Mouse (Mus musculus) E14TG2a.4 (cell line): Measurements from ENCODE around the gene Fktn.
A peak's percentile ranks its signal among the peaks of the same experiment; 100 is the strongest.
"Not testable (repeated sequence)": the region's sequence is repeated elsewhere in the genome, so short reads cannot be mapped to it uniquely, and the experiment has no call there.

Experiments used
- H3K27me3 ChIP-seq: 2 replicates; pipeline ENCODE4 v1.6.1; 2014; ENCODE audit warnings: low read length, control low read depth; ENCODE audit not compliant: insufficient read depth
- H3K36me3 ChIP-seq: 2 replicates; pipeline ENCODE4 v1.6.1; 2014; ENCODE audit warnings: low read length, control low read depth; ENCODE audit not compliant: insufficient read depth
- H3K4me1 ChIP-seq: replicated peaks from 2 replicates; pipeline ENCODE4 v1.6.1; 2014; ENCODE audit warnings: low read depth, low read length, control low read depth
- H3K4me3 ChIP-seq: replicated peaks from 2 replicates; pipeline ENCODE4 v1.5.1; 2014; ENCODE audit warnings: mild to moderate bottlenecking, low read length
- H3K9me3 ChIP-seq: 2 replicates; pipeline ENCODE4 v1.6.1; 2014; ENCODE audit warnings: low read length, control low read depth
- CTCF ChIP-seq: conservative IDR thresholded peaks from 2 replicates; pipeline ENCODE4 v1.5.1; 2014; ENCODE audit warnings: low read length
- NANOG ChIP-seq: IDR thresholded peaks from 2 replicates; pipeline ENCODE4 v1.6.1; 2014; ENCODE audit warnings: borderline replicate concordance, low read length, mixed read lengths
- POU5F1 ChIP-seq: IDR thresholded peaks from 2 replicates; pipeline ENCODE4 v1.6.1; 2014; ENCODE audit warnings: low read length, borderline replicate concordance

Gene Fktn

DNA sequence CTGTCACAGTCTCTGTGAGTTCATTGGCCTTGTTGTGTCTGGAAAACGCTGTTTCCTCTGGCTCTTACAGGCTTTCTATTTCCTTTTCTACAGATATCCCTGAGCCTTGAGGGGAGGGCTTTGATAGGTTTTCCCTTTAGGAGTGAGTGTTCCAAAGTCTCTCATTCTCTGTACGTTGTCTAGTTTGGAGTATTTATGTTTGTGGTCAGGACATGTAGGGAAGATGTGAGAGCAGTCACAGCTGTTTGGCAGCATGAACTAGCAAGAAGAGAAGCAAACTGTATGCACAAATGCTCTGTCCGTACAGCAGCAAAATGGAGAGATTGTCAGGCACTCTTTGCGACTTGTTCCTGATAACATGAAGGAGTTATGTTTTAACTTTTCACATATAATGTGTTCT is 3.7 kb downstream of the Fktn start:
- peaks cover 13% of the 10 kb centered on the region; the same call in 1 of the 2 replicates for H3K4me1 ChIP-seq
- H3K27me3 ChIP-seq, result 0 out of 2 replicates have a peak, but pooled peaks cover 2% of the 10 kb centered on the region
- peaks cover 13% of the 10 kb centered on the region for H3K36me3 ChIP-seq
- H3K4me3 ChIP-seq, result no peak overlapping the region
- no peaks in the 10 kb centered on the region for H3K9me3 ChIP-seq
- TF ChIP-seq CTCF (no peak), NANOG (no peak), POU5F1 (no peak)

DNA sequence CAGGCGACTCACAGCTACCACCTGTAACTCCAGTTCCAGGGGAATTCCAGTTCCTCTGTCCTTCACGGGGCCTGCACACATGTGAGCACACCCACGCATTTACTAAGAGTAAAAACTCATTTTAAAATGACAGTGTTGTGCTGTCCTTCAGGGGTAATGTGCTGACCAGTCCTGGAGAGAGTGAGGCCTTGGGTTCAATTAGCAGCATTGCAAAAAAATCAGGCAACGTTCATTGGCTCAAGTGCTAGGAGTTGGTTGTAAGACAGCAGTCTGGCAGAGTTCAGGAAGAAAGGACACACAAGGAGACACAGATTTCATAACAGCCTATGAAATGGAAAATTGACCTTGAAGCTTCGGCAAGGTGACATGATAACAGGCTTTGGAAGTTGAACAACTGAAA is 4.5 kb downstream of the Fktn start:
- Histone ChIP-seq H3K36me3 (peaks cover 14% of the 10 kb centered on the region), H3K9me3 (no peaks in the 10 kb centered on the region), H3K27me3 (0 out of 2 replicates have a peak, but pooled peaks cover 2% of the 10 kb centered on the region), H3K4me3 (no peak overlapping the region), H3K4me1 (peaks cover 13% of the 10 kb centered on the region; the same call in 1 of the 2 replicates)
- TF ChIP-seq CTCF (no peak), POU5F1 (no peak), NANOG (no peak)

DNA sequence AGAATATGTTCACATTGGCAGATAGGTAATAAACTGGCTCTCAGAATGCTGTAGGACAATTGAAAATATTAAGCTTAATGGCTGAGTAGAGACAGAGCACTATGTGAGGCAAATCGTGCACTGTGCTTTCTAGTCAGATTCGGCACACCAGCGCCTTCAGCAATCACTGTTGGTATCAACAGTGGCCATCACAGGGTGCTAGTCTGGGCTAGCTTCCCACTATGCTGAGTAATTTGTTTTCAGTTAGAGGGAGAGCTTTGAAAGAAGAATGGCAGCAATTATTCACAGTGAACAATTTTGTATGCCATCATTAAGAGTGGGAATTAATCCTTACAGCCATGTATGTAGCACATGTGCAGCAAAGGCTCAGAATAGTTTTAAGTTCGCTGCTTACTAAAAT is 8.7 kb downstream of the Fktn start:
- Histone ChIP-seq H3K27me3 (no peaks in the 10 kb centered on the region), H3K36me3 (peaks cover 22% of the 10 kb centered on the region), H3K9me3 (no peaks in the 10 kb centered on the region), H3K4me1 (no peaks in the 10 kb centered on the region), H3K4me3 (no peak overlapping the region)
- TF ChIP-seq CTCF, result no peak
- no peak for TF ChIP-seq POU5F1
- TF ChIP-seq NANOG, result no peak

DNA sequence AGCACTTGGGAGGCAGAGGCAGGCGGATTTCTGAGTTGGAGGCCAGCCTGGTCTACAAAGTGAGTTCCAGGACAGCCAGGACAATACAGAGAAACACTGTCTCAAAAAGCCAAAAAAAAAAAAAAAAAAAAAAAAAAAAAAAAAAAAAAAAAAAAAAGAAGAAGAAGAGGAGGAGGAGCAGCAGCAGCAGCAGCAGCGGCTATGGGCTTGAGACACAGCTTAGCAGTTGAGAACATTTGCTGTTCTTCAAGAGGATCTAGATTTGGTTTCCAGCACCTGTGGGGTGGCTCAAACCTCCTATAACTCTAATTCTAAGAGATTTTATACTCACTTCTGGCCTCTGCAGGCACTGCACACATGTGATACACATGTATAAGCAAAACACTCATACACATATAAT is 12.3 kb downstream of the Fktn start:
- not testable (repeated sequence) for H3K27me3 ChIP-seq, H3K4me3 ChIP-seq, H3K9me3 ChIP-seq, H3K4me1 ChIP-seq
- peaks cover 28% of the 10 kb centered on the region for H3K36me3 ChIP-seq

DNA sequence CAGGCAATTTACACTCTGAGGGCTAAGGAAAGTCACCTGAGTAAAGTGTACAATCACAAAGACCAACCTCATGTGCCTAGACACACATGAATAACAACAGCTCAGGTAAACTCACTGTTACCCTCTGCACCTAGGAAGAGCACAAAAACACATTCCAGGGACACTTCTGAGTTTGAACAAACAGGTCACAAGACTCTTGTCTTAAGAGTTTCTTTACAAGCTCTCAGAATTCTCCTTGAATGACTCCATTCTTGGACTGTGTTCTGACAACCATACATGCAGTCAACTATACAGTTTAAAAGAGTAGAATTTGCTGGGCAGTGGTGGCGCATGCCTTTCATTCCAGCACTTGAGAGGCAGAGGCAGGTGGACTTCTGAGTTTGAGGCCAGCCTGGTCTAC is 14.3 kb downstream of the Fktn start:
- TF ChIP-seq CTCF, result no peak
- no peak for TF ChIP-seq POU5F1
- TF ChIP-seq NANOG, result no peak
- Histone ChIP-seq H3K4me3 (no peak overlapping the region), H3K9me3 (no peaks in the 10 kb centered on the region), H3K27me3 (no peaks in the 10 kb centered on the region), H3K36me3 (peaks cover 37% of the 10 kb centered on the region), H3K4me1 (no peaks in the 10 kb centered on the region)

DNA sequence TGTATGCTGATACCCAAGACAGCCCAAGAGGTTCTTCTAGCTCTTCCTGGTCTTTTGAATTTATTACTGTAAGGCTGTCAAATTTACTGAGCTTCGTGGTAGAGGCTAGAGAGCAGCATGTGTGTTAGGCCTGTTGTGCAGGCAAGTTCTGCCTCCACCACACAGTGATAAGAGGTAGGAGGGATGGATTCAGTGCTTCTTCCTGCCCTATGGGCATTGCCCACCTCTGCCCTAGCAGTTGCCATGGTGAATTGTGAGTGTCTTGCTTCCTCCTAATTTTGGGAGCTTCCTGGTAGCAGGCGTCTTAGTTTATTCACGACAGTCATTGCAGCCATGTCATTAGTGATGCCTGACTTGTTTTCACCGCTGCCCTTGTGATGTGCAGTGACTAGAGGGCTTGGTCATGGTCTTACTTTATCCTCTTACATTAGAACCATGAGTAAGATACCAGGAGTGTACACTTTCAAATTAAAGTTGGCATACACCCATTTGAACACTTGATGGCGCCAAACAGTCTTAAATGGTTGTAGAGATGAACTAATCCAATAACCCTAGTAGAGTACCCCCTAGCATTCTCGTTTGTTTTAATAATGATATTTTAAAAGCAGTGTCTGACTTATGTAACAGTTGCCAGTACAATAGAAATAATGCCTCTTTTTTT is 25.3 kb downstream of the Fktn start:
- TF ChIP-seq NANOG (no peak), POU5F1 (no peak), CTCF (peak; percentile 61)
- Histone ChIP-seq H3K27me3 (no peaks in the 10 kb centered on the region), H3K4me1 (no peaks in the 10 kb centered on the region), H3K9me3 (no peaks in the 10 kb centered on the region), H3K4me3 (no peak overlapping the region), H3K36me3 (peaks cover 60% of the 10 kb centered on the region)

DNA sequence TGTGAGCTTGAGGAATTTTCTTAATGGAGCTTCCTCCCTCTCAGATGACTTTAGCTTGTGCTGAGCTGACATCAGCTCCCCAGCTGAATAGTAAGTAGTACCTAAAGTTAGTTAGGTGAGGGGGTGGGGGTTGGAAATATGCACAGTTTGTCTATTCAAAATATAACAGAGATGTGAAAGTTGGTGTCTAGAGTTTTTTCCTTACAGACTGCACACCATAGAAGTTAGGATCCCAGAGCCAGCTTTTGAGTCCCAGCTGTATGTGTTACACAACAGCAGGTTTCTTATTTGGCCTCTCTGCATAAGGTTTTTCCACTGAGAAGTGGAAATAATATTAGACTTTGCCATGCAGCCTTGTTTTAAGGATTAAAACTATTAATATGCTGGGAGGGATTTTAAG is 36.0 kb downstream of the Fktn start:
- Histone ChIP-seq H3K27me3 (no peaks in the 10 kb centered on the region), H3K4me1 (peaks cover 4% of the 10 kb centered on the region), H3K9me3 (no peaks in the 10 kb centered on the region), H3K36me3 (peaks cover 26% of the 10 kb centered on the region), H3K4me3 (no peak overlapping the region)
- TF ChIP-seq NANOG (no peak), POU5F1 (no peak), CTCF (no peak)

DNA sequence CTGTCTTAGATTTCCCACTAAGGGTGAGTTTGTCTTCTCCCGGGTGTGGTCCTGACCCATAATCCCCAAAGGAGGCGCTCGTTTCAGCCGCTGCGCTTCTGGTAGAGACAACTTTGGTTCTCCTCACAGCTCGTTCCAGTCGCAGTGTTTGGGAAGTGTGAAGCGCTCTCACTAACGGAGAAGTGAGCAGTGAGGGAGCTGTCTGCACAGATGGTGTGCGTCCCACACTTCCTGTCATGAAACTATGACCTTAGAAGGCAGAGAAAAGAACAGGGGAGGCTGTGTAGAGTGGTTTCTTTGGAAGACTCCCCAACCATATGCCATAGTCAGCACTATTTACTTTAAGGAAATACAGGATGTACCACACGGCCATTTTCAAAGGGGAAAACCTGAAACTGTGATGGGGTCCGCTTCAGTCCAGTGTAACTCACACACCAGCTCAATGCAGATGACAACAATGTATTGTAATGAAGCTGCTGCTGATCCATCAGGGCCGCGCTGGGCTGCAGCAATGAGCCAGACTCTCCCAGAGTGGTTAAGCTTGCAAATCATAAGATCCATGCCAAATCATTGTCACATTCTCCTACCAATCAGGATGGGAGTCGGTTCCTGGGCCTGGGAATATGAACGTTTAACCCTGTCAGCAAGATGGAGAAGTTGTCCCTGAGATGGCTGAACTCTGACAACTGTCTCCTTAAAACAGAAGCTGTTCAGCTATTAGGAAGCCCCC is 36.8 kb downstream of the Fktn start:
- Histone ChIP-seq H3K27me3 (no peaks in the 10 kb centered on the region), H3K4me1 (peaks cover 4% of the 10 kb centered on the region), H3K9me3 (no peaks in the 10 kb centered on the region), H3K36me3 (peaks cover 22% of the 10 kb centered on the region), H3K4me3 (no peak overlapping the region)
- TF ChIP-seq NANOG (no peak), CTCF (0 out of 2 replicates have a peak, but pooled peaks have one; percentile 11)

DNA sequence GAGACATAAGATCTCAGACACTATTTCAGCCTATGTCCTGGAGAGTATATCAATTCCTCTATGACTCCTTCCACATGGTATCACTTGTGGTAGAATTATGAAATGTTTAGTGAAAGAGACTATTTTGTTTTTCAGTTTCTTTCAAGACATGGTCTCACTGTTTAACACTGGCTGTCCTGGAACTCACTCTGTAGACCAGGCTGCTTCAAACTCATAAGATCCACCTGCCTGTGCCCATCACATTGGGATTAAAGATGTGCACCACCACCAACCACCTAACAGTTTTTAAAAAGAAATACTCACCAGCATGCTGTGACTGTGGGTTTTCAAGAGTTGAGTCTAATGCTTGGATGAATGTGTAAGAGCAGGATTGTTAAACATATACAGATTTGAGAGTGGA is 43.2 kb downstream of the Fktn start:
- Histone ChIP-seq H3K9me3 (no peaks in the 10 kb centered on the region), H3K4me1 (no peaks in the 10 kb centered on the region), H3K4me3 (no peak overlapping the region), H3K27me3 (no peaks in the 10 kb centered on the region), H3K36me3 (peaks cover 20% of the 10 kb centered on the region)
- TF ChIP-seq POU5F1, result no peak
- TF ChIP-seq CTCF, result no peak
- no peak for TF ChIP-seq NANOG
